Mouse (Mus musculus) layer of hippocampus, adult 18-20 months (tissue): ENCODE results near the gene Sfi1. TPM values are rescaled to one million over a fixed set of nuclear protein-coding genes. Genes with fewer than 3 reads are reported as not detected.
"Not testable (repeated sequence)": the region's sequence is repeated elsewhere in the genome, so short reads cannot be mapped to it uniquely, and the experiment has no call there.

Experiments used
- DNase-seq, 2 experiments: peaks; one replicate each; pipeline ENCODE4 v3.0.0; 2022; ENCODE audit warnings: low spot score in 2 of 2
- total RNA-seq, 2 experiments: library from RNA; stranded (reverse); gene quantifications; 2 replicates each; pipeline ENCODE4 v1.2.3; 2021

Sfi1 gene
- total RNA-seq, 2 experiments from 2014 or later = 53.9 to 67.2 TPM

- DNase-seq = peak; percentile 74 to 76
These were observed 19.6 kb downstream of the Sfi1 start for GRCm38 (mm10) chr11:3173425-3174318.

DNA sequence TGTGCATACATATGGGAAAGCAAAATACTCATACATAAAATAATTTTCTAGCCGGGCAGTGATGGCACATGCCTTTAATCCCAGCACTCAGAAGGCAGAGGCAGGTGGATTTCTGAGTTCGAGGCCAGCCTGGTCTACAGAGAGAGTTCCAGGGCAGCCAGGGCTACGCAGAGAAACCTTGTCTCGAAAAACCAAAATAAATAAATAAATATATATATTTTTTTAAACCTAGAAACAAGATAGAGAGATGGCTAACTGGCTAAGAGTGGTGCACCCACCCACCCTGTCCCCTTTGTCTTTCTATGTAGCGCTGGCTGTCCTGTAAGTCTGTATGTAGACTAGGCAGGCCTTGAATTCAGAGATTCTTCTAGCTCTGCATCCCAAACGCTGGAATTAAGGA is 20.7 kb downstream of the Sfi1 start:
- not testable (repeated sequence) for DNase-seq

DNA sequence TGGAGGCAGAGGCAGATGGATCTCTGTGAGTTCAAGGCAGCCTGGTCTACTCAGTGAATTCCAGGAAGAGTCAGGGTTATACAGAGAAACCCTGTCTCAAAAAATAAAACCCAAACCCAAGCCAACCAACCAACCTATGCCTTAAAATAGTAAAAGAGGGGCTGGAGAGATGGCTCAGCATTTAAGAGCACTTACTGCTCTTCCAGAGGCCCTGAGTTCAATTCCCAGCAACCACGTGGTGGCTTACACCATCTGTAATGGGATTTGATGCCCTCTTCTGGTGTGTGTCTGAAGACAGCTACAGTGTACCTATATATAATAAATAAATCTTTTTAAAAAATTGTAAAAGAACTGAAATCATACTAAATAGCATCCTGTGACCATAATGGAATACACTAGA is 21.3 kb downstream of the Sfi1 start:
- DNase-seq = peak; percentile 54 to 61

DNA sequence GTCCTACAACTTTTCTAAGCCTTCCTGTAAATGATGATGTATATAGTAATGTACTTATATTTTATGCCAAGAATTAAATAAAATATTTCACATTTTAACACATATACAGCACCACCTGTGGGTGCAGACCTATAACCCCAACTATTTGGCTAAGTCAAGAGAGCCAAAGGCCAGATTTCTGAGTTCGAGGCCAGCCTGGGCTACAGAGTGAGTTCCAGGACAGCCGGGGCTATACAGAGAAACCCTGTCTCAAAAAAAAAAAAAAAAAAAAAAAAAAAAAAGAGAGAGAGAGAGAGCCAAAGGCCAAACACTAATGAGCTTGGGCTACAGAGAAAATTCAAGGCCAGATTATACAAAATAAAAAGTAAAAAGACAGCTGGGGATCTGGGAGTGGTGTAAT is 24.2 kb downstream of the Sfi1 start:
- not testable (repeated sequence) for DNase-seq

DNA sequence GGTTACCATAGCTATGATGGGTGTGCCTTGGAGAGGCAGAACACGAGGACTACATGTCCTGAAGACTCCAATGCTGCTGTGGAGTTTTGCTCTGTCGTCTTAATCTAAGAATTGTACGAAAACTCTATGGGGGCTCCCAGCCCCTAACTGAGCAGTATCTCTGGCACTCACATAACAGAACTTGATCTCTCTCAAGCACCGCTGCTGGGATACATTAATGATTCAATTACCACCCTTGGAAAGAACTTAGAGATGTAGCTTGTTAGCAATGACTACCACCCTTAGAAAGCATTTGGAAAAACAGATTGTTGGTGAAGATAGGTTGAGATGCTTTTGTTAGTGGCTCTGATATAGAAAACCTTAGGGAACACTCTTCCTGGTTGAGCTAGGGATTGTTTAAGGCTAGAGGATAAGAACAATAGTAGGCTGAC is 25.7 kb downstream of the Sfi1 start:
- DNase-seq = peak in 1 of 2 experiments; percentile 65

- not testable (repeated sequence) for DNase-seq
These were observed 26.1 kb downstream of the Sfi1 start for GRCm38 (mm10) chr11:3167129-3167528.

DNA sequence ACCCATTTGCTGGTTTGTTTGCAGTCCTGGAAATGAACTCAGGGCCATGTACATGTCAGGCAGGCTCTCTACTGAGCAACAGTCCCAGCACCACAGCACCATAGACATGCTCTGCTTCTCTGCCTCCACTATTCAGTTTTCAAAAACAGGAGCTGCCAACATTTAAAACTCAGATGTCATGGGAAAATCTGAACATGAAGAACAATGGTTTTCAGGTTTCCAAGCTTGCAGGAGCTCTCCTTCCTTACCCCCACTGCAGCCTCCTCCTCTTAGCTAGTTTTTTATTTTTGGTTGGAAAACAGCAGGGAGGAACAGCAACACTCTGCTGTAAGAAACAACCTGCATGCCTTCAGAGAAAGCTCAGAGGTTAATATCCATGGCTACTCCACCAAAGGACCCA is 26.9 kb downstream of the Sfi1 start:
- not testable (repeated sequence) for DNase-seq

- not testable (repeated sequence) for DNase-seq
These were observed 28.0 kb downstream of the Sfi1 start for GRCm38 (mm10) chr11:3165210-3165782.

- DNase-seq = not testable (repeated sequence)
These were observed 29.6 kb downstream of the Sfi1 start for GRCm38 (mm10) chr11:3163661-3164060.

DNA sequence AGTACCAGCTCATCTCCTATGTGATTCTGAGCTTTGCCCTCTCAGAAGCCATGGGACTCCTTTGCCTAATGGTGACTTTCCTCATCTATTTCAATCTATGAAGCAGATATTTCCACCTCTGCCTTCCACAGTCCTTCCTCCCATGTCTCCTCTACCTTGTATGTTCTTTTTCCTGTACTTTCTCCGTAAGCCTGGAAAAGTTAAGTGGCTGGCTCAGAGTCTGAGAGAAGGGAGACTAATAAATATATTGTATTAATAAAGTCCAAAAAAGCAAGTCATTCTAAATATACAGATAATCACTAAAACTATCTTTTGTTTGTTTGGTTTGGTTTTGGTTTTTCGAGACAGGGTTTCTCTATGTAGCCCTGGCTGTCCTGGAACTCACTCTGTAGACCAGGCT is 30.1 kb downstream of the Sfi1 start:
- peak in 1 of 2 experiments; percentile 42 for DNase-seq

GRCm38 (mm10) chr11:3162236-3162897 is 30.9 kb downstream of the Sfi1 start:
- peak; percentile 67 to 74 for DNase-seq

DNA sequence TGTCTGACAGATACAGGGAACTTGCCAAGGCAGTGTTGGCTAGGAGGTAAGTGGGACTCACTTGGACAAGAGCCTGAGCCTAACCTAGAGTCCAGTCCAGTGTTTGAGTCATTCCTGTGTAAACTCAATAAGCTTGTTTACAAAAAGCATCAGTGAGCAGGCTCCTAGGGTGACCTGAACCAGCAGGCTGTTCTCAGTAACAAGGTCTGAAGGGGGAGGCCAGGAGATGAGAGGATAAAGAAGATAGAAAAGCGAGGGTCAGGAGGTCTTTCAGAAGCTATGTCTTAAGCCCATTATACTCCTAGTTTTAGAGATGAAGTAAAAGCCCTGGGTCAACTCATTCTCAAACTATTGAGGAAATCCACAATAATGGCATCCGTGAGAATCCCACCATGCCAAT is 31.9 kb downstream of the Sfi1 start:
- peak; percentile 56 to 62 for DNase-seq

DNA sequence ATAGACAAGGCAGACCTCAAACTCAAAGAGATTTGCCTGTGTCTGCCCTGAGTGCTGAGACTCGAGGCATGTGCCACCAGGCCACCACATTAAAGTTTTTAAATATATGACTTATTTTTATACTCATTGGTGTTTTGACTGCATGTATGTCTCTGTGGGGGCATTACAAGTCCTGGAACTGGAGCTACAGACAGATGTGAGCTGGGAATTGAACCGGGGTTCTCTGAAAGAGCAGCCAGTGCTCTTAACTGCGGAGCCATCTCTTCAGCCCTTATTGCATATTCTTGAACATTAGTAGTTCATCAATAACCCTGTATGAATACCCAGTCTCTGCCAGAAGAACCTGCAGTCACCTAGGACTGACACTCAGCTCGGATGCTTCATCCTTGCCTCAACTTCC is 34.5 kb downstream of the Sfi1 start:
- DNase-seq = not testable (repeated sequence)

GRCm38 (mm10) chr11:3157996-3158395 is 35.3 kb downstream of the Sfi1 start:
- DNase-seq = peak in 1 of 2 experiments; percentile 85

DNA sequence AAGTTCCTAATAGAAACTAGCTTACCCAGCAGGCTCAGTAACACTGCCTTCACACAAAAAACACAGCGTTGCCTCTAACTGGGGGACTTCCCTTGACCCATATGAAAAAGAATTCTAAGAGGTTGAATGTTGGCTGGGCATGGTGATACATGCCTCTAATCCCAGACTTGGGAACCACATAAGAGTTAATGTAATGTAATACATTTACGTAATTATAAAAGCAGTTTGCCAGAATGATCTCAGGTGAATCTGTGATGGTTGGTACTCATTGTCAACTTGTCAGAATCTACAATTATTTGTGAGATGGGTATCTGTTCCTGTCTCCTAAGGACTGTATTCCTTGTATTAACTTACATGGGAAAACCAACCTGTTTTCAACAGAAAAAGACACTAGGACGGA is 36.3 kb downstream of the Sfi1 start:
- DNase-seq = not testable (repeated sequence)

DNA sequence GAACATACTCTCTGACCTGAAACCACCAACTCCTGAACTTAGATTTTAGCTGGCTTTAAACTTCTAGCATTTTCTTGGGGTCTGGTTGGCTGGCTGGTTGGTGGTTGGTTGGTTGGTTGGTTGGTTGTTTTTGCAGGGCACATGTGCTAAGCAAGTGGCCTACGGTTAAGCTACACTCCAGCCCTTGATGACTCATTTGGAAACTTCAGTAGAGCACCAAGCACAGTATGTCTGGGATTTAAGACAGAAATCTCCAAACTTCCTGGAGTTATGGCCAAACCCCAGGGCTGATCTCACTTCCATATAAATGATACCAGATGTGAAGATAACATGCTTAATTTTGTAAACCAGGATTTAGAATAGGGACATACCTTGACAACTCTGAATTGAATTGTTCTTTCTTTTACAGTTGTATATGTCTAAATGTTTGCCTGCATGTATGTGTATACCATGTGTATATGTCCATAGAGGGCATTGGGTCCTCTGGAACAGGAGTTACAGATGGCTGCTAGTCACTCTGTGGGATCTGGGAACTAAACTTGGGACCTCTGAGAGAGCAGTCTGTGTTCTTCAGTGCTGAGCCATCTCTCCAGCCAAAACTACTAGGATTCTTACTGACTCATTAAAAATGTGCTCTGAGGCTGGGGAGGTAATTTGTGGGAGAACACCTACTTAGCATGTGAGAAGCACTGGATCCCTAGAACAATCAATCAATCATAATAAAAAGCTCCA is 39.4 kb downstream of the Sfi1 start:
- peak; percentile 67 to 72 for DNase-seq

DNA sequence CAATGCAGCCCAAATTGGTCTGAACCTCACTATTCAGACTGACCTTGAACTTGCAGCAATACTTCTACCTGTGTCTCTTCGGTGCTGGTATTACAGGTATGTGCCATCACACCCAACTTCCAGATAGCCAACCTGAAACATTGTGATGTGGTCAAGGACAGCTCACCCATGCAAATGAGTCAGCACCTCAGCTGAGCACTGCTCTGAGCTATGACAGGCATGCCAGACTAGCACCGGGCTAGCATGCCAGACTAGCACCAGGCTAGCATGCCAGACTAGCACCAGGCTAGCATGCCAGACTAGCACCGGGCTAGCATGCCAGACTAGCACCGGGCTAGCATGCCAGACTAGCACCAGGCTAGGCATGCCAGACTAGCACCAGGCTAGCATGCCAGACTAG is 41.9 kb downstream of the Sfi1 start:
- not testable (repeated sequence) for DNase-seq

DNA sequence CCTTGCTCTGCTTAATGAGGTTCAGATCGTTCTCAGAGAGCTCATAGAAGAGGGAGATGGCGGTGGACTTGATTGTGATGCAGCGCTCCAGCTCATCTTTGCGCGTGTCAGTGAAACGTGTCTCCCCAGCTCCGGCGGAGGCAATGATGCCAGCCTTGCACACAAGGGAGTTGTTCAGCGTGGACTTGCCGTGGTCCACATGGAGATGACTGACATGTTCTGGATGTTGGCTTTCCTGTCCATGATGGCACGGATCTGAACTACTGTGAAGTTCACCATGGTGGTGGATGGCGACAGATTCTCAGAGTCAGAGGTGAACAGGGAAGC is 42.6 kb downstream of the Sfi1 start:
- not testable (repeated sequence) for DNase-seq

GRCm38 (mm10) chr11:3150003-3150676 is 43.1 kb downstream of the Sfi1 start:
- not testable (repeated sequence) for DNase-seq

DNA sequence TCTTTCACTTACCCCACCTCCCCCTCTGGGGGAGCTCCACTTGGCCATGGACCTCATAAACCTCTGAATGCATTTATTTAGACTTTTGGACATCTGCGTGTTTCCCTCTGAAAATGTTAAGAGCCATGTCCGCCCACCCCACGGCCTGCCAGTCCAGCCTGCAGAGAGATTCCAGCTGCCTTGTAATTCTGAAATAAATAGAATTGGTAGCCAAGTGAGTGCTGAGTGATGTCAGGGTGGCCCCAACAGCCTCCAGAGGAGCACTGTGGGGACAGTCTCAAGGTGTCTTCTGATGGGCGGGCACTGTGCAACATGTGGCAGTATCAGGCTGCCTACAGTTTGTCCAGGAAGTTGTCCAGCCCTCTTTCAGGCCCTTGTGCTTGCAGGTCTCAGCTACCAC is 43.8 kb downstream of the Sfi1 start:
- not testable (repeated sequence) for DNase-seq

GRCm38 (mm10) chr11:3146806-3147205 is 46.5 kb downstream of the Sfi1 start:
- not testable (repeated sequence) for DNase-seq
